Mouse (Mus musculus) lung, adult 2 months (tissue): ENCODE results near the gene Scamp3.

Source experiments
- CTCF ChIP-seq: fragments of 200-500 bp; IDR thresholded peaks from 2 replicates; pipeline ENCODE4 v1.5.1; 2011; ENCODE audit warnings: mild to moderate bottlenecking, low read length, control low read depth; ENCODE audit not compliant: insufficient read depth
- POLR2A ChIP-seq: fragments of 200-500 bp; IDR thresholded peaks from 2 replicates; pipeline ENCODE4 v1.6.1; 2011; ENCODE audit warnings: low read depth, mild to moderate bottlenecking, control low read depth, low read length, borderline replicate concordance; ENCODE audit errors: extremely low read depth

GRCm38 (mm10) chr3:89158651-89159050 is 18.6 kb upstream of the Scamp3 start:
- no peak for TF ChIP-seq CTCF
- TF ChIP-seq POLR2A = no peak
